Mouse (Mus musculus) layer of hippocampus, postnatal 25 days (tissue): Measurements from ENCODE around the gene Zdhhc18. TPM values are rescaled to one million over a fixed set of nuclear protein-coding genes. Genes with fewer than 3 reads are reported as not detected.

Experiments
- DNase-seq, 2 experiments: peaks; one replicate each; pipeline ENCODE4 v3.0.0; 2022; ENCODE audit warnings: mixed read lengths in 2 of 2, low spot score in 1 of 2; ENCODE audit errors: extremely low spot score in 1 of 2
- total RNA-seq, 2 experiments: library from RNA; stranded (reverse); gene quantifications; 2 replicates each; pipeline ENCODE4 v1.2.3; 2021

Zdhhc18 gene
- total RNA-seq, 2 experiments from 2014 or later = 33.6 to 39.8 TPM

GRCm38 (mm10) chr4:133607284-133607683, 42.7 kb downstream of the Zdhhc18 start:
- no peak for DNase-seq

GRCm38 (mm10) chr4:133605330-133605729, 44.6 kb downstream of the Zdhhc18 start:
- DNase-seq = no peak

GRCm38 (mm10) chr4:133604856-133605255, 45.1 kb downstream of the Zdhhc18 start:
- DNase-seq = no peak

- no peak for DNase-seq
Observed at GRCm38 (mm10) chr4:133604175-133604574, 45.8 kb downstream of the Zdhhc18 start.

- DNase-seq = no peak
Observed at GRCm38 (mm10) chr4:133603056-133603455, 46.9 kb downstream of the Zdhhc18 start.

- no peak for DNase-seq
Observed at GRCm38 (mm10) chr4:133601721-133602218, 48.2 kb downstream of the Zdhhc18 start, which contains the start of gene Sfn. Gene Sfn (minus strand): TSS chr4:133602168.

- no peak for DNase-seq
Observed at GRCm38 (mm10) chr4:133600306-133600705, 49.6 kb downstream of the Zdhhc18 start.

- peak; percentile 55 to 64 for DNase-seq
Observed at GRCm38 (mm10) chr4:133599571-133600073, 50.3 kb downstream of the Zdhhc18 start.

GRCm38 (mm10) chr4:133599116-133599515, 50.8 kb downstream of the Zdhhc18 start:
- DNase-seq = no peak

- DNase-seq = no peak
Observed at GRCm38 (mm10) chr4:133598616-133599015, 51.3 kb downstream of the Zdhhc18 start.

- DNase-seq = no peak
Observed at GRCm38 (mm10) chr4:133596084-133596483, 53.9 kb downstream of the Zdhhc18 start.

- no peak for DNase-seq
Observed at GRCm38 (mm10) chr4:133595538-133595937, 54.4 kb downstream of the Zdhhc18 start.

GRCm38 (mm10) chr4:133592570-133592969, 57.4 kb downstream of the Zdhhc18 start:
- peak; percentile 54 to 73 for DNase-seq

GRCm38 (mm10) chr4:133584059-133584951, 65.6 kb downstream of the Zdhhc18 start, which contains the start of gene Gpn2:
Gene Gpn2 (plus strand): TSS chr4:133584362.
- peak; percentile 57 to 73 for DNase-seq

- DNase-seq = no peak
Observed at GRCm38 (mm10) chr4:133583690-133584058, 66.3 kb downstream of the Zdhhc18 start.

GRCm38 (mm10) chr4:133577983-133578382, 72.0 kb downstream of the Zdhhc18 start:
- no peak for DNase-seq

GRCm38 (mm10) chr4:133574843-133575202, 75.1 kb downstream of the Zdhhc18 start:
- peak in 1 of 2 experiments; percentile 10 for DNase-seq

GRCm38 (mm10) chr4:133574070-133574842, 75.7 kb downstream of the Zdhhc18 start, which contains the start of gene Gpatch3:
Gene Gpatch3 (plus strand): TSS chr4:133574745.
- peak; percentile 81 to 88 for DNase-seq

GRCm38 (mm10) chr4:133570066-133570466, 79.9 kb downstream of the Zdhhc18 start:
- DNase-seq = no peak

GRCm38 (mm10) chr4:133569291-133570065, 80.5 kb downstream of the Zdhhc18 start:
- no peak for DNase-seq
